Mouse (Mus musculus): Measurements from ENCODE around the gene Gtf3c5. TPM values are rescaled to one million over a fixed set of nuclear protein-coding genes. Genes with fewer than 3 reads are reported as not detected.

Gene Gtf3c5
- polyA plus RNA-seq, 1 experiment: 51.4 TPM

DNA sequence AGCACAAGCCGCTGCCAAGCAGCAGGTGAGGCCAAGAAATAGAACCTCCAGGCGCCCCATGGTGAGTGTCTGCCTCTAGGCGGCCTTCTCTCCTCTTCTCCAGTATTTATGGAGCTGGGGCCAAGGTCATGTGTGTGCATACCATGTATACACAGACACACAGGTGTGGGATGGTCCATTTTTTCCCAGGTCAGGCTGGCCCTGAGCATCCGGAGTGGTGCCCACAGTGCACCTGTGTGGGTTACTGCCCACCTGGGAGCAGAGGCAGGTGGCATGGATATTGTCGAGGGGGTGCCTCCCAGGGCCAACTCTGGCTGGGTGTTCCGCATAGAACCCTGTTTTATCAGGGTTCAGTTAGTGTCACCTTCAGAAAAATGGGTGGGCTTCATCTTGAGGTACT lies 20.2 kb downstream of the Gtf3c5 start, which contains the start of gene Cel:
Cel (minus strand) TSS at position 101 of the 400 bp plus-strand sequence.
- DNase-seq (ENCODE audit: low read depth): no peak
- TF ChIP-seq CTCF (IDR thresholded peaks at IDR 0.05; ENCODE audit: borderline replicate concordance, extremely low read depth, insufficient read depth, insufficient read length): no peak
- no peak for TF ChIP-seq POLR2A (IDR thresholded peaks at IDR 0.05; ENCODE audit: borderline replicate concordance, extremely low read depth, insufficient read depth, insufficient read length, poor library complexity, severe bottlenecking)

- no peak for DNase-seq (ENCODE audit: low read depth)
- TF ChIP-seq POLR2A (IDR thresholded peaks at IDR 0.05; ENCODE audit: borderline replicate concordance, extremely low read depth, insufficient read depth, insufficient read length, poor library complexity, severe bottlenecking): no peak
- TF ChIP-seq CTCF (IDR thresholded peaks at IDR 0.05; ENCODE audit: borderline replicate concordance, extremely low read depth, insufficient read depth, insufficient read length): no peak
These were observed 26.1 kb downstream of the Gtf3c5 start for GRCm38 (mm10) chr2:28557452-28557851.

DNA sequence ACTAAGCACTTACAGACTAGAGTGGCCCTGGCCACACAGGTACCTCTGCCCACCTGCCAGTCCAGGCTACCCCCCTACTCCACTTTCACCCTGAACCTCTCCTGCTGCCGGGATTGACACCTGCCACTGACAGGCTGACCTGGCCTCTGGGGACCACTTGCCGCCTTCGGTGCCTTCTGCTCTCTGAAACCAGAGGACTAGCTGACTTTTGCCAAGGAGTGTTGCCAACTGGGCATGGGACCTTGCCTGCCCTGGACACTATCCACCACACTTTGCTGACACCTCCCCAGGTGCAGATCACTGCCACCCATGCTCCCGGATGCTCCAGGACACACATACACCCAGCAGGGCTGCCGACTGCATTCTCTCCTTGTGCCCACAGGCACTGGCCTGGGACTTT lies 31.2 kb downstream of the Gtf3c5 start:
- DNase-seq (ENCODE audit: low read depth): no peak
- TF ChIP-seq CTCF (IDR thresholded peaks at IDR 0.05; ENCODE audit: borderline replicate concordance, extremely low read depth, insufficient read depth, insufficient read length) (no peak), POLR2A (IDR thresholded peaks at IDR 0.05; ENCODE audit: borderline replicate concordance, extremely low read depth, insufficient read depth, insufficient read length, poor library complexity, severe bottlenecking) (no peak)

- TF ChIP-seq CTCF (IDR thresholded peaks at IDR 0.05; ENCODE audit: borderline replicate concordance, extremely low read depth, insufficient read depth, insufficient read length): no peak
- TF ChIP-seq POLR2A (IDR thresholded peaks at IDR 0.05; ENCODE audit: borderline replicate concordance, extremely low read depth, insufficient read depth, insufficient read length, poor library complexity, severe bottlenecking): no peak
- no peak for DNase-seq (ENCODE audit: low read depth)
These were observed 34.4 kb downstream of the Gtf3c5 start for GRCm38 (mm10) chr2:28549157-28549556.

- no peak for TF ChIP-seq POLR2A (IDR thresholded peaks at IDR 0.05; ENCODE audit: borderline replicate concordance, extremely low read depth, insufficient read depth, insufficient read length, poor library complexity, severe bottlenecking)
- TF ChIP-seq CTCF (IDR thresholded peaks at IDR 0.05; ENCODE audit: borderline replicate concordance, extremely low read depth, insufficient read depth, insufficient read length): peak; percentile 91
- DNase-seq (ENCODE audit: low read depth): peak; percentile 82
These were observed 36.0 kb downstream of the Gtf3c5 start for GRCm38 (mm10) chr2:28547237-28548172.

DNA sequence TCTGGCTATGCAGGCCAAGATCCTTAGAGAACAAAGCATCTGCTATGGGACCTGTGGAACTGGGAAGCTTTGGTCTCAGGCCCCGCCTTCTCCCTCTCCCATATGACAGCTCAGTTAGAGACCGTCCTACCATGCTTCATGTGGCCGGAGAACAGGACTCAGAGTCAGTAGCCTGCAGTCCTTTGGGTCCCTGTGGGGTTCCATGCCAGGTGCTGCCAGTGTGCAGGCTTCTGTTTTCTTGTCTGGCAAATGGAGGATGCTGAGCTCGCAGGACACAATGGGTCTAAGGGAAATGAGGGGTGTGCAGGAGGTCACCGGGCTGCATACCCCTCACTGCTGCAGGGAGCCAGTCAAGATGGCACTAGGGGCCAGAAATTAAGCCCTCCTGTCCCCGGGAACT lies 37.0 kb downstream of the Gtf3c5 start:
- TF ChIP-seq CTCF (IDR thresholded peaks at IDR 0.05; ENCODE audit: borderline replicate concordance, extremely low read depth, insufficient read depth, insufficient read length): no peak
- no peak for DNase-seq (ENCODE audit: low read depth)

GRCm38 (mm10) chr2:28545976-28546375 lies 37.6 kb downstream of the Gtf3c5 start:
- TF ChIP-seq CTCF (IDR thresholded peaks at IDR 0.05; ENCODE audit: borderline replicate concordance, extremely low read depth, insufficient read depth, insufficient read length) (no peak), POLR2A (IDR thresholded peaks at IDR 0.05; ENCODE audit: borderline replicate concordance, extremely low read depth, insufficient read depth, insufficient read length, poor library complexity, severe bottlenecking) (no peak)
- peak; percentile 68 for DNase-seq (ENCODE audit: low read depth)

DNA sequence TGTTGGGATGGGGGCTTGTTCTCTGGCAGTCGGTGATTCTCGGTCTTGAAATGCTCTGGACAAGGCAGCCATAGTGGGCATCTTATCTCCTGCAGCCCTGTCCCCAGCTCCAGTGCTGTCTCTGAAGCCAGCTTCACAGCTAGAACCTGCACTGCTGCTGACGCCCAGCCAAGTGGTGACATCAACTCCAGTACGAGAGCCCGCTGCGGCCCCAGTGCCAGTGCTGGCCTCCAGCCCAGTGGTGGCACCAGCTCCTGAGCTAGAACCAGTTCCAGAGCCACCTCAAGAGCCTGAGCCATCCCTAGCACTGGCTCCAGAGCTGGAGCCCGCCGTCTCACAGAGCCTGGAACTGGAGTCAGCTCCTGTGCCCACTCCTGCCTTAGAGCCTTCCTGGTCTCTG lies 39.7 kb downstream of the Gtf3c5 start:
- DNase-seq (ENCODE audit: low read depth): peak; percentile 49
- TF ChIP-seq CTCF (IDR thresholded peaks at IDR 0.05; ENCODE audit: borderline replicate concordance, extremely low read depth, insufficient read depth, insufficient read length): no peak
- no peak for TF ChIP-seq POLR2A (IDR thresholded peaks at IDR 0.05; ENCODE audit: borderline replicate concordance, extremely low read depth, insufficient read depth, insufficient read length, poor library complexity, severe bottlenecking)

- no peak for DNase-seq (ENCODE audit: low read depth)
- TF ChIP-seq POLR2A (IDR thresholded peaks at IDR 0.05; ENCODE audit: borderline replicate concordance, extremely low read depth, insufficient read depth, insufficient read length, poor library complexity, severe bottlenecking) (no peak), CTCF (IDR thresholded peaks at IDR 0.05; ENCODE audit: borderline replicate concordance, extremely low read depth, insufficient read depth, insufficient read length) (no peak)
These were observed 42.8 kb downstream of the Gtf3c5 start for GRCm38 (mm10) chr2:28540587-28541227.

DNA sequence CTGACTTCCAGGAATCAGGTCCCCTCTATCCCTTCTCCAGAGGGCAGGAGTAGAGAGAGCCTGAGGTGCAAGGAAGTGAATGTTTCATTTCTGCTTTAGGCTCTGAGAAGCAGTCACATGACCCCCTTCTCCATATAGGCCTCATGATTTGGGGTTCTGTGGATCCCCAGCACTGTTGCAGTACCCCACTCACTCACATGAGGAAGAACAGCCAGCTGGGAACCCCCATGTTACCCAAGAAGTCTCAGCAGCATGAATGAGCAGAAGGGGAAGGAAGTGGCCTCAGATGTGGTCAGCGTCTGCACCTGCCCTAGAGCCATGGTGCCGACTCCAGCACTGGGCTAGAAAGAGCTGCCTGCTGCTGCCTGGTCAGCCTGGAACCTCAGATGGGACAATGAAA lies 43.6 kb downstream of the Gtf3c5 start:
- no peak for TF ChIP-seq POLR2A (IDR thresholded peaks at IDR 0.05; ENCODE audit: borderline replicate concordance, extremely low read depth, insufficient read depth, insufficient read length, poor library complexity, severe bottlenecking)
- no peak for TF ChIP-seq CTCF (IDR thresholded peaks at IDR 0.05; ENCODE audit: borderline replicate concordance, extremely low read depth, insufficient read depth, insufficient read length)
- DNase-seq (ENCODE audit: low read depth): no peak

GRCm38 (mm10) chr2:28539206-28539605 lies 44.3 kb downstream of the Gtf3c5 start:
- no peak for TF ChIP-seq POLR2A (IDR thresholded peaks at IDR 0.05; ENCODE audit: borderline replicate concordance, extremely low read depth, insufficient read depth, insufficient read length, poor library complexity, severe bottlenecking)
- no peak for TF ChIP-seq CTCF (IDR thresholded peaks at IDR 0.05; ENCODE audit: borderline replicate concordance, extremely low read depth, insufficient read depth, insufficient read length)

DNA sequence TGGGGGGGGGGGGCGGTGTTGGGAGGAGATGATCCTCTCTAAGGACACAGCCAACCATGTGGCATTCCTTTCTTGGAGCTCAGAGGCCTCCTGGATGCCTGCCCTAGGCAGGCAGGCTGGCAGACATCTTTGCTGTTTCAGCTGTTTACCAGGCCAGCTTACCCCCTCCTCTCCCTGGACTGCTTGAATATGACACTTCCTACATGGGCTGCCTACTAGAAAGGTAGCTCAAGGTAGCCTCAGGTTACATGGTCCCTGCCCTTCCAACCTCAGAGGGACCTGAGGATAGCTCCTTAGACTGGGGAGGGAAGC lies 44.8 kb downstream of the Gtf3c5 start:
- TF ChIP-seq POLR2A (IDR thresholded peaks at IDR 0.05; ENCODE audit: borderline replicate concordance, extremely low read depth, insufficient read depth, insufficient read length, poor library complexity, severe bottlenecking): no peak
- TF ChIP-seq CTCF (IDR thresholded peaks at IDR 0.05; ENCODE audit: borderline replicate concordance, extremely low read depth, insufficient read depth, insufficient read length): no peak
- DNase-seq (ENCODE audit: low read depth): peak; percentile 72

More at GRCm38 (mm10) chr2:28539206-28539605, 44.3 kb downstream of the Gtf3c5 start:
- DNase-seq (ENCODE audit: low read depth): peak; percentile 88
